Mouse (Mus musculus): ENCODE data around the gene Tpm4. TPM values are rescaled to one million over a fixed set of nuclear protein-coding genes. Genes with fewer than 3 reads are reported as not detected.

The Tpm4 gene
- polyA plus RNA-seq, 1 experiment, result 170 TPM

- peak; percentile 69 for DNase-seq
- Histone ChIP-seq H3K4me1 (ENCODE audit: control insufficient read depth, insufficient read depth, low read length) (no peaks in the 10 kb centered on the region), H3K4me3 (replicated peaks; ENCODE audit: extremely low read depth, low read depth, low read length) (no peak overlapping the region)
- TF ChIP-seq CTCF (IDR thresholded peaks at IDR 0.05; ENCODE audit: insufficient read depth, low read length), result peak; percentile 80
- TF ChIP-seq POLR2A (IDR thresholded peaks at IDR 0.05; ENCODE audit: borderline replicate concordance, extremely low read depth, low read depth, low read length), result no peak
- WGBS, result 60% methylated on average over 5 of the region's 5 CpGs
Observed at GRCm38 (mm10) chr8:72177346-72177925, 42.7 kb downstream of the Tpm4 start.

DNA sequence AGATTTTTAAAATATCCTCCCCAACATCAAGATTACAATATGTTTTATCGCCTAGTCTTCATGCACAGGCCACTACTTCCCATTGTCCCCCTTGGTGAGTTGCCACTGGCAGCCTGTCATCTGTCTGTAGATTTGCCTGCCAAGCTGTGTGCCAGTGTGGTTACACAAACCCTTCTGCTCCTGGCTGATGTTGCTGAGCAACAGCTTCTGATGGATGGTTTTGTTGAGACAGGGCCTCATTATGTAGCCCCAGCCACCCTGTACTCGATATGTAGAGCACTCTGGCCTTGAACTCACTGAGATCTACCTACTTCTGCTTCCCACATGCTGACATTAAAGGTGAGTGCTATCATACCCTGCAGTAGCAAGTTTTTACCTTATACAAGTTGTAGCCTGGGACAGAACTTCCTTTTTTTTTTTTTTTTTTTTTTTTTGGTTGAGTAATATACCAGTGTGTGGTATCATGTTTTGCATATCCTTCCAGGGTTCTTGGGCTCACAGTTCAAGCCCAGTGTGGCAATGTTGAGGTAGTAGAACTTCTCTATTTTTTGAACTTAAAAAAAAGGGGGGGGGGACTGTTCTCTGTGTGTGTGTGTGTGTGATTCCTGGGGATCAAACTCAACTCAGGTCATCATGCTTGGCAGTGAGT, 48.9 kb downstream of the Tpm4 start:
- Histone ChIP-seq H3K4me3 (replicated peaks; ENCODE audit: extremely low read depth, low read depth, low read length) (no peak overlapping the region), H3K4me1 (ENCODE audit: control insufficient read depth, insufficient read depth, low read length) (no peaks in the 10 kb centered on the region)
- 62% methylated on average over 2 of the region's 2 CpGs for WGBS
- TF ChIP-seq POLR2A (IDR thresholded peaks at IDR 0.05; ENCODE audit: borderline replicate concordance, extremely low read depth, low read depth, low read length), result no peak
- TF ChIP-seq CTCF (IDR thresholded peaks at IDR 0.05; ENCODE audit: insufficient read depth, low read length), result no peak
- DNase-seq, result no peak

DNA sequence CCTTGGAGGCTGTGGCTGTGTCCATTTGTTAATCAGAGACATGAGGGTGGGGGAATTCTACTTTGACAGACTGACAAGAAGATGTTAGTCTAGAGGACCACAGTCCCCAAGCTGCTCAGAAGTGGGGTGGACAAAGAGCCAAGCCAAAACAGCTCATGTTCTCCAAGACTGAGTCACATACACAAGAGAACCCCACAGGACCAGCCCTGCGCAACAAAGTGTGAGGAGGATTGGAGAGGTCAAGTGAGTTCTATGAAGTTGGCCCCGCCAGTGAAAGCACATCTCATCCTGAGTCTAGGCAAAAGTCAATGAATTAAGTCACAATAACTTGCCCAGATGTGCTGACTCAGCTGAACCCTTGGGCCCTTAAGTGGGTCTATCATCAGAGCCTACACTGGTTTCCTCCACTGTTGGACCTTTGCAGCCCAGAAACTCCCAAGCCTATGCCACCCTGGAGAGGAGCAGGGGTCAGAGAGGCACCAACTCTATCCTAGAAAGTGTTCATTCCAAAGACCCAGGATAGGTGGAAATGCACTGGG, 53.1 kb downstream of the Tpm4 start:
- WGBS, result 88% methylated on average over 2 of the region's 2 CpGs
- DNase-seq, result no peak
- no peaks in the 10 kb centered on the region for H3K4me1 ChIP-seq (ENCODE audit: control insufficient read depth, insufficient read depth, low read length)
- TF ChIP-seq CTCF (IDR thresholded peaks at IDR 0.05; ENCODE audit: insufficient read depth, low read length), result no peak
- no peak overlapping the region for H3K4me3 ChIP-seq (replicated peaks; ENCODE audit: extremely low read depth, low read depth, low read length)

GRCm38 (mm10) chr8:72189417-72190214, 54.8 kb downstream of the Tpm4 start, which contains the start of gene Hsh2d:
TSS of gene Hsh2d (plus strand) at chr8:72189638.
- Histone ChIP-seq H3K4me3 (replicated peaks; ENCODE audit: extremely low read depth, low read depth, low read length) (peak within 1 kb of the TSS; percentile 47), H3K4me1 (ENCODE audit: control insufficient read depth, insufficient read depth, low read length) (no peaks in the 10 kb centered on the region)
- no peak for TF ChIP-seq CTCF (IDR thresholded peaks at IDR 0.05; ENCODE audit: insufficient read depth, low read length)
- TF ChIP-seq POLR2A (IDR thresholded peaks at IDR 0.05; ENCODE audit: borderline replicate concordance, extremely low read depth, low read depth, low read length), result peak; percentile 27; the same call in 1 of the 2 replicates
- 40% methylated on average over 12 of the region's 12 CpGs for WGBS
- peak; percentile 30 for DNase-seq

DNA sequence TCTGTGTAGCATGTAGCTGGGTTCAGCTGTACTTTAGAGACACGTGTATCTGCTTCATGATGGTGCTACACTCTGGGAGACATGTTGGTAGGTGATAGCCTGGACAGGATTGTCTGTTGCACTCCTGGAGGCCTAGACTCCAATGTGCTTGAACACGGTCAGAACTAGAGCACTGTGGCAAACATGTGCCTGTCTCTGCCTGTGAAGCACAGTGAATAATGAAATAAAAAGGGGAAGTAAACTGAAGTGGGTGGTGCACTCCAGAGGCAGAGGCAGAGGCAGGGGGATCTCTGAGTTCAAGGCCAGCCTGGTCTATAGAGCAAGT, 55.4 kb downstream of the Tpm4 start:
- peak overlapping the region; percentile 47 for H3K4me3 ChIP-seq (replicated peaks; ENCODE audit: extremely low read depth, low read depth, low read length)
- DNase-seq, result no peak
- no peaks in the 10 kb centered on the region for H3K4me1 ChIP-seq (ENCODE audit: control insufficient read depth, insufficient read depth, low read length)
- WGBS, result 44% methylated on average over 2 of the region's 2 CpGs
- TF ChIP-seq CTCF (IDR thresholded peaks at IDR 0.05; ENCODE audit: insufficient read depth, low read length), result no peak
- no peak for TF ChIP-seq POLR2A (IDR thresholded peaks at IDR 0.05; ENCODE audit: borderline replicate concordance, extremely low read depth, low read depth, low read length)

GRCm38 (mm10) chr8:72192065-72192464, 57.3 kb downstream of the Tpm4 start:
- no peak for DNase-seq
- no peaks in the 10 kb centered on the region for H3K4me1 ChIP-seq (ENCODE audit: control insufficient read depth, insufficient read depth, low read length)
- H3K4me3 ChIP-seq (replicated peaks; ENCODE audit: extremely low read depth, low read depth, low read length), result no peak overlapping the region
- TF ChIP-seq POLR2A (IDR thresholded peaks at IDR 0.05; ENCODE audit: borderline replicate concordance, extremely low read depth, low read depth, low read length) (no peak), CTCF (IDR thresholded peaks at IDR 0.05; ENCODE audit: insufficient read depth, low read length) (no peak)

DNA sequence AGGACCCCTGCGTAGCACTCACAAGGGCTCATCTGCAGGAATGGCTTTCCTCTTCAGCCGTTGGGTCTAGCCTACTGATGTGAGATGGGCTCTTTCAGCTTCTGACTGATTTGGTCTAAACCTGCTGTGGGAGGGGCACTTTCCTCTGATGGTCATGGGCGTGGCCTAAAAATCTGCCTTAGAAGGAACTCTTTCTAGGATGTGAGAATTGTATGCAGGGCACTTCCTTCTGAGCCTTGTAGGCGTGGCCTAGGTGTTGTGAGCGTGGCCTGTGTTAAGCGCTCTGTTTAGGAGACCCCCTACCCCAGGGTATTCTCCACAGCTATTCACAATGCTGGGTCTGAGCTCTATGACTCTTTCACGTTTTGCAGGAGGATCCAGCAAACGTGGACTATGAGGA, 63.2 kb downstream of the Tpm4 start:
- TF ChIP-seq POLR2A (IDR thresholded peaks at IDR 0.05; ENCODE audit: borderline replicate concordance, extremely low read depth, low read depth, low read length) (no peak), CTCF (IDR thresholded peaks at IDR 0.05; ENCODE audit: insufficient read depth, low read length) (no peak)

More for the DNA sequence above, 63.2 kb downstream of the Tpm4 start:
- no peaks in the 10 kb centered on the region for H3K4me1 ChIP-seq (ENCODE audit: control insufficient read depth, insufficient read depth, low read length)
- no peak for DNase-seq
- H3K4me3 ChIP-seq (replicated peaks; ENCODE audit: extremely low read depth, low read depth, low read length), result no peak overlapping the region
- 55% methylated on average over 8 of the region's 8 CpGs for WGBS

Other genes with a start within 250 kb of the Tpm4 start
- 0.57 and 0.96 TPM in 2 replicates for gene Zfp882, start 226.4 kb upstream of the Tpm4 start, polyA plus RNA-seq (2012; rRNA removed)
- gene Zfp617, start 226.3 kb upstream of the Tpm4 start, polyA plus RNA-seq (2012; rRNA removed), result 1.7 and 2.7 TPM in 2 replicates
- 3.0 and 5.2 TPM in 2 replicates for gene Zfp961, start 183.9 kb upstream of the Tpm4 start, polyA plus RNA-seq (2012; rRNA removed)
- 18.2 and 26.4 TPM in 2 replicates for gene Cyp4f18, start 125.3 kb upstream of the Tpm4 start, polyA plus RNA-seq (2012; rRNA removed)
- gene Olfr372, start 93.8 kb upstream of the Tpm4 start, polyA plus RNA-seq (2012; rRNA removed), result not detected in 2 replicates
- not detected in 2 replicates for gene Olfr373, start 51.8 kb upstream of the Tpm4 start, polyA plus RNA-seq (2012; rRNA removed)
- not detected in 2 replicates for gene Olfr374, start 27.9 kb upstream of the Tpm4 start, polyA plus RNA-seq (2012; rRNA removed)
- gene Rab8a, start 26.2 kb downstream of the Tpm4 start, polyA plus RNA-seq (2012; rRNA removed), result 39.1 and 67.4 TPM in 2 replicates
- 1.6 and 1.8 TPM in 2 replicates for gene Hsh2d, start 54.7 kb downstream of the Tpm4 start, polyA plus RNA-seq (2012; rRNA removed)
- 0.25 TPM in 1 of 2 replicates, not detected in the other for gene Cib3, start 77.9 kb downstream of the Tpm4 start, polyA plus RNA-seq (2012; rRNA removed)
- not detected in 2 replicates for gene Gm11034, start 78.7 kb downstream of the Tpm4 start, polyA plus RNA-seq (2012; rRNA removed)
- 35.9 and 50.0 TPM in 2 replicates for gene Fam32a, start 84.8 kb downstream of the Tpm4 start, polyA plus RNA-seq (2012; rRNA removed)
- gene Ap1m1, start 105.0 kb downstream of the Tpm4 start, polyA plus RNA-seq (2012; rRNA removed), result 67.5 and 78.6 TPM in 2 replicates
- gene Gm10282, start 170.3 kb downstream of the Tpm4 start, polyA plus RNA-seq (2012; rRNA removed), result 0.53 and 1.8 TPM in 2 replicates
- 144 and 340 TPM in 2 replicates for gene Klf2, start 184.1 kb downstream of the Tpm4 start, polyA plus RNA-seq (2012; rRNA removed)